Mouse (Mus musculus) limb, embryonic 11.5 days (tissue): ENCODE measurements around the gene Hook1. TPM values are rescaled to one million over a fixed set of nuclear protein-coding genes. Genes with fewer than 3 reads are reported as not detected.
"Not testable (repeated sequence)": the region's sequence is repeated elsewhere in the genome, so short reads cannot be mapped to it uniquely, and the experiment has no call there.

Experiments
- ATAC-seq: fragments of 200-750 bp; cut with Nextera tagmentation; 2 replicates; pipeline ENCODE4 v1.8.0; 2017; ENCODE audit warnings: low read depth; ENCODE audit not compliant: insufficient number of reproducible peaks, low FRiP score, low TSS enrichment
- DNase-seq: peaks from one replicate; pipeline ENCODE4 v3.0.0-alpha.2; 2015; ENCODE audit warnings: low spot score
- H3K27ac ChIP-seq: fragments of 300-500 bp; sonication (generic); replicated peaks from 2 replicates; pipeline ENCODE4 v1.5.1; 2014; ENCODE audit warnings: low read depth, mild to moderate bottlenecking, low read length
- H3K27me3 ChIP-seq: fragments of 300-500 bp; sonication (generic); 2 replicates; pipeline ENCODE4 v1.6.1; 2014; ENCODE audit warnings: mild to moderate bottlenecking, low read length, mixed read lengths; ENCODE audit not compliant: control insufficient read depth, insufficient read depth
- H3K36me3 ChIP-seq: fragments of 300-500 bp; sonication (generic); 2 replicates; pipeline ENCODE4 v1.6.1; 2014; ENCODE audit warnings: mild to moderate bottlenecking, low read length, moderate library complexity, mixed read lengths; ENCODE audit not compliant: control insufficient read depth, insufficient read depth
- H3K4me1 ChIP-seq: fragments of 300-500 bp; sonication (generic); 2 replicates; pipeline ENCODE4 v1.6.1; 2014; ENCODE audit warnings: low read length, mixed read lengths; ENCODE audit not compliant: control insufficient read depth, insufficient read depth
- H3K4me2 ChIP-seq: fragments of 300-500 bp; sonication (generic); 2 replicates; pipeline ENCODE4 v1.6.1; 2014; ENCODE audit warnings: low read depth, mild to moderate bottlenecking, moderate library complexity; ENCODE audit not compliant: severe bottlenecking
- H3K4me3 ChIP-seq: fragments of 300-500 bp; sonication (generic); 2 replicates; pipeline ENCODE4 v1.5.1; 2014; ENCODE audit warnings: low read depth, low read length
- H3K9ac ChIP-seq: fragments of 300-500 bp; sonication (generic); 2 replicates; pipeline ENCODE4 v1.6.1; 2014; ENCODE audit warnings: mild to moderate bottlenecking, low read length
- H3K9me3 ChIP-seq: fragments of 300-500 bp; sonication (generic); 2 replicates; pipeline ENCODE4 v1.6.1; 2016; ENCODE audit warnings: low read length; ENCODE audit not compliant: control insufficient read depth
- WGBS: fragments of 180-500 bp; shearing (Covaris S2); extraction: QIAGEN DNeasy Blood & Tissue Kit; methylation state at CpG from one replicate; pipeline ENCODE4 v1.1.7; 2014; 5-methylcytosine and 5-hydroxymethylcytosine counted together
- polyA plus RNA-seq: library from polyadenylated mRNA; unstranded; fragments of >200 nt; fragmentation: Nextera tagmentation; extraction: Ambion mirVana; gene quantifications from 2 replicates; pipeline ENCODE4 v1.2.1, GENCODE M21; 2014

Hook1 gene
- polyA plus RNA-seq, 1 experiment from 2014 or later, result 16.4 TPM

GRCm38 (mm10) chr4:95934384-95935035, 32.5 kb upstream of the Hook1 start:
- Histone ChIP-seq H3K4me2 (no peak overlapping the region), H3K9me3 (no peaks in the 10 kb centered on the region), H3K9ac (no peak overlapping the region), H3K36me3 (no peaks in the 10 kb centered on the region), H3K4me1 (no peaks in the 10 kb centered on the region), H3K4me3 (no peak overlapping the region), H3K27me3 (no peaks in the 10 kb centered on the region), H3K27ac (no peak overlapping the region)
- ATAC-seq, result no peak
- DNase-seq, result peak; percentile 25
- 75% methylated on average over 4 of the region's 4 CpGs for WGBS

- DNase-seq, result no peak
- no peaks in the 10 kb centered on the region for H3K4me1 ChIP-seq
- H3K36me3 ChIP-seq, result no peaks in the 10 kb centered on the region
- 88% methylated on average over 3 of the region's 3 CpGs for WGBS
- H3K9me3 ChIP-seq, result no peaks in the 10 kb centered on the region
- ATAC-seq, result no peak
- H3K27me3 ChIP-seq, result no peaks in the 10 kb centered on the region
- no peak overlapping the region for H3K4me3 ChIP-seq
- no peak overlapping the region for H3K9ac ChIP-seq
- H3K27ac ChIP-seq, result no peak overlapping the region
- H3K4me2 ChIP-seq, result no peak overlapping the region
These were observed 28.3 kb upstream of the Hook1 start for GRCm38 (mm10) chr4:95938701-95939100.

GRCm38 (mm10) chr4:95947896-95948295, 19.1 kb upstream of the Hook1 start:
- WGBS, result 79% methylated on average over 1 of the region's 1 CpGs

GRCm38 (mm10) chr4:95953328-95953727, 13.7 kb upstream of the Hook1 start:
- H3K9me3 ChIP-seq, result no peaks in the 10 kb centered on the region
- H3K27me3 ChIP-seq, result no peaks in the 10 kb centered on the region
- H3K9ac ChIP-seq, result no peak overlapping the region
- ATAC-seq (no peak), DNase-seq (no peak)
- no peak overlapping the region for H3K4me2 ChIP-seq
- no peak overlapping the region for H3K4me3 ChIP-seq
- H3K36me3 ChIP-seq, result no peaks in the 10 kb centered on the region
- H3K27ac ChIP-seq, result no peak overlapping the region
- H3K4me1 ChIP-seq, result no peaks in the 10 kb centered on the region

More at GRCm38 (mm10) chr4:95947896-95948295, 19.1 kb upstream of the Hook1 start:
- H3K4me3 ChIP-seq, result no peak overlapping the region
- H3K9ac ChIP-seq, result no peak overlapping the region
- H3K36me3 ChIP-seq, result no peaks in the 10 kb centered on the region
- no peaks in the 10 kb centered on the region for H3K4me1 ChIP-seq
- ATAC-seq (no peak), DNase-seq (no peak)
- H3K27me3 ChIP-seq, result no peaks in the 10 kb centered on the region
- no peaks in the 10 kb centered on the region for H3K9me3 ChIP-seq
- no peak overlapping the region for H3K4me2 ChIP-seq
- H3K27ac ChIP-seq, result no peak overlapping the region

GRCm38 (mm10) chr4:95982221-95982620, 15.2 kb downstream of the Hook1 start:
- not testable (repeated sequence) for H3K27ac ChIP-seq, H3K9ac ChIP-seq, DNase-seq, H3K4me2 ChIP-seq, H3K9me3 ChIP-seq, H3K4me1 ChIP-seq, ATAC-seq, H3K36me3 ChIP-seq, H3K27me3 ChIP-seq, H3K4me3 ChIP-seq
- WGBS, result 92% methylated on average over 17 of the region's 17 CpGs

- no peak for ATAC-seq
- H3K9me3 ChIP-seq, result no peaks in the 10 kb centered on the region
These were observed 49.8 kb downstream of the Hook1 start for GRCm38 (mm10) chr4:96016875-96017274.

GRCm38 (mm10) chr4:96022803-96023202, 55.8 kb downstream of the Hook1 start:
- H3K4me1 ChIP-seq, result no peaks in the 10 kb centered on the region
- H3K4me3 ChIP-seq, result no peak overlapping the region
- no peaks in the 10 kb centered on the region for H3K9me3 ChIP-seq
- no peaks in the 10 kb centered on the region for H3K27me3 ChIP-seq
- ATAC-seq (no peak), DNase-seq (no peak)
- H3K36me3 ChIP-seq, result no peaks in the 10 kb centered on the region
- H3K27ac ChIP-seq, result no peak overlapping the region
- no peak overlapping the region for H3K9ac ChIP-seq
- no peak overlapping the region for H3K4me2 ChIP-seq

More at GRCm38 (mm10) chr4:96016875-96017274, 49.8 kb downstream of the Hook1 start:
- no peak overlapping the region for H3K27ac ChIP-seq
- H3K36me3 ChIP-seq, result no peaks in the 10 kb centered on the region
- H3K4me1 ChIP-seq, result no peaks in the 10 kb centered on the region
- no peak overlapping the region for H3K4me3 ChIP-seq
- WGBS, result 95% methylated on average over 1 of the region's 1 CpGs
- H3K9ac ChIP-seq, result no peak overlapping the region
- H3K4me2 ChIP-seq, result no peak overlapping the region
- DNase-seq, result no peak
- H3K27me3 ChIP-seq, result no peaks in the 10 kb centered on the region

- no peak for DNase-seq
- Histone ChIP-seq H3K36me3 (no peaks in the 10 kb centered on the region), H3K27me3 (no peaks in the 10 kb centered on the region), H3K9ac (no peak overlapping the region), H3K4me3 (no peak overlapping the region), H3K27ac (no peak overlapping the region), H3K4me2 (no peak overlapping the region), H3K9me3 (no peaks in the 10 kb centered on the region), H3K4me1 (no peaks in the 10 kb centered on the region)
- 84% methylated on average over 1 of the region's 1 CpGs for WGBS
- no peak for ATAC-seq
These were observed 61.4 kb downstream of the Hook1 start for GRCm38 (mm10) chr4:96028412-96028811.

GRCm38 (mm10) chr4:96060106-96060505, 93.1 kb downstream of the Hook1 start:
- no peak overlapping the region for H3K4me3 ChIP-seq
- no peak overlapping the region for H3K9ac ChIP-seq
- DNase-seq, result no peak
- H3K27ac ChIP-seq, result no peak overlapping the region
- H3K4me1 ChIP-seq, result no peaks in the 10 kb centered on the region
- H3K36me3 ChIP-seq, result no peaks in the 10 kb centered on the region
- H3K4me2 ChIP-seq, result no peak overlapping the region
- no peak for ATAC-seq
- WGBS, result 94% methylated on average over 2 of the region's 2 CpGs
- no peaks in the 10 kb centered on the region for H3K9me3 ChIP-seq
- no peaks in the 10 kb centered on the region for H3K27me3 ChIP-seq
